Mouse (Mus musculus) myocyte (in vitro differentiated cells): ENCODE results near the gene Lrrc8b.

Experiments used
- CEBPB ChIP-seq: IDR thresholded peaks from 2 replicates; pipeline ENCODE4 v1.6.1; 2011; ENCODE audit warnings: mild to moderate bottlenecking, moderate library complexity; ENCODE audit not compliant: poor library complexity, insufficient read depth, severe bottlenecking
- MYOD1 ChIP-seq, 3 experiments: IDR thresholded peaks; one replicate each; pipeline ENCODE4 v1.6.1; 2011; ENCODE audit warnings: control low read depth in 2 of 3, low read depth in 2 of 3, mild to moderate bottlenecking in 2 of 3, moderate library complexity in 1 of 3; ENCODE audit not compliant: insufficient read length in 2 of 3, control insufficient read depth in 1 of 3
- MYOG ChIP-seq, 3 experiments: IDR thresholded peaks; one replicate each; pipeline ENCODE4 v1.6.1; 2011; ENCODE audit warnings: control low read depth in 2 of 3, low read depth in 2 of 3, mild to moderate bottlenecking in 2 of 3; ENCODE audit not compliant: insufficient read length in 2 of 3, control insufficient read depth in 1 of 3, insufficient read depth in 1 of 3
- POLR2A ChIP-seq: IDR thresholded peaks from one replicate; pipeline ENCODE4 v1.6.1; 2011; ENCODE audit warnings: low read depth, mild to moderate bottlenecking, control low read depth, moderate library complexity; ENCODE audit not compliant: insufficient read length
- POLR2AphosphoS2 ChIP-seq: IDR thresholded peaks from one replicate; pipeline ENCODE4 v1.6.1; 2011; ENCODE audit warnings: low read depth, control low read depth; ENCODE audit not compliant: insufficient read length
- REST ChIP-seq: IDR thresholded peaks from one replicate; pipeline ENCODE4 v1.6.1; 2011; ENCODE audit warnings: mild to moderate bottlenecking, control low read depth, moderate library complexity; ENCODE audit not compliant: insufficient read depth, insufficient read length
- SRF ChIP-seq: IDR thresholded peaks from one replicate; pipeline ENCODE4 v1.6.1; 2011; ENCODE audit warnings: low read depth; ENCODE audit not compliant: control insufficient read depth, insufficient read length
- TCF3 ChIP-seq: IDR thresholded peaks from one replicate; pipeline ENCODE4 v1.6.1; 2011; ENCODE audit warnings: low read depth, control low read depth; ENCODE audit not compliant: insufficient read length
- USF1 ChIP-seq: IDR thresholded peaks from one replicate; pipeline ENCODE4 v1.6.1; 2011; ENCODE audit warnings: low read depth, mild to moderate bottlenecking, control low read depth, moderate library complexity

GRCm38 (mm10) chr5:105490211-105490610, 74.6 kb downstream of the Lrrc8b start:
- TF ChIP-seq USF1 (no peak), POLR2A (no peak), CEBPB (no peak), MYOG (IDR thresholded peaks at IDR 0.05; ENCODE audit: control insufficient read depth in 1 of 3, insufficient read depth in 1 of 3, insufficient read length in 2 of 3, low read depth in 2 of 3) (no peak), POLR2AphosphoS2 (no peak), TCF3 (no peak), SRF (no peak), REST (no peak), MYOD1 (IDR thresholded peaks at IDR 0.05; ENCODE audit: control insufficient read depth in 1 of 3, insufficient read length in 2 of 3, low read depth in 2 of 3) (no peak)
